In the genomic region with DNA sequence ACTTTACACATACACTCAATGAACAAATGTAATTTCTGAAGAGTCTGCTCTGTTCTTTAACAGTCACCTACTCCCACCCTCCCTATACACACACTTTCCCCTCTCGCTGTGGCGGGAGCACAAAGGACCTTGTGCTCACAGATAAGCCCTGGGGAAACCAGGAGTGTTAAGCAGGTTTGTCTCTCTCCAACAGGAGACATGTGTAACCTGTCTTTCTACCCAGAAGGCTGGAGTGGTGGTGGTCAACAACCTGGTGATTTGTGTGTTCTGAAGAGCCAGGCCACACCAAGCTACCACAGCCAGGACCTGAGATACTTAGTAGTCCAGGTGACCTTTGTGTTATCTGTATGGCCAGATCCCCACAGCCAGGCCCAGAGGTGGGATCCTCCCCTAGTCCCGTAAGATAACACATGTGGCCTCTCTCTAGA, we compare ENCODE assay signal across 16 mouse cellular contexts. TPM values are rescaled to one million over a fixed set of nuclear protein-coding genes. Genes with fewer than 3 reads are reported as not detected.
DNase-seq lines count a peak whose midpoint lies in the region; ATAC-seq lines count a peak whose summit lies in the region.
"Had no signal": no experiment of that assay in that cellular context is flagged by ENCODE, and none has a peak within 500 bp of the region (broad histone marks: within the 10 kb centered on the region; RNA-seq: fewer than 3 reads in every experiment).

No protein-coding gene starts in this region.

- H3K4me3 ChIP-seq in forebrain, embryonic 10.5 days: no peak overlapping the region
- no peak overlapping the region for H3K4me3 ChIP-seq in forebrain, embryonic 15.5 days
- no peak overlapping the region for H3K4me3 ChIP-seq in neural tube, embryonic 13.5 days
- peak overlapping the region; percentile 23 for H3K4me3 ChIP-seq in liver, embryonic 13.5 days (replicated peaks)
- H3K4me3 ChIP-seq in stomach, embryonic 16.5 days (replicated peaks; ENCODE audit: low read length): no peak overlapping the region
- H3K4me3 ChIP-seq: embryonic facial prominence, embryonic 15.5 days; limb, embryonic 13.5 days; megakaryocyte, embryonic 14.5 days had no signal

- H3K27ac ChIP-seq in forebrain, embryonic 10.5 days: peak overlapping the region; percentile 44; the same call in 1 of the 2 replicates
- H3K27ac ChIP-seq in forebrain, embryonic 15.5 days (replicated peaks): no peak overlapping the region
- no peak overlapping the region for H3K27ac ChIP-seq in neural tube, embryonic 13.5 days (replicated peaks)
- H3K27ac ChIP-seq in liver, embryonic 13.5 days: peak overlapping the region; percentile 95
- H3K27ac ChIP-seq in stomach, embryonic 16.5 days (ENCODE audit: low read length): no peak overlapping the region
- H3K27ac ChIP-seq: embryonic facial prominence, embryonic 15.5 days had no signal

- no peaks in the 10 kb centered on the region for H3K27me3 ChIP-seq in forebrain, embryonic 10.5 days (ENCODE audit: poor library complexity, severe bottlenecking)
- no peaks in the 10 kb centered on the region for H3K27me3 ChIP-seq in forebrain, embryonic 15.5 days
- no peaks in the 10 kb centered on the region for H3K27me3 ChIP-seq in neural tube, embryonic 13.5 days
- H3K27me3 ChIP-seq in liver, embryonic 13.5 days: no peaks in the 10 kb centered on the region
- no peaks in the 10 kb centered on the region for H3K27me3 ChIP-seq in stomach, embryonic 16.5 days (ENCODE audit: control insufficient read depth, insufficient read depth, low read length)
- H3K27me3 ChIP-seq: embryonic facial prominence, embryonic 15.5 days; limb, embryonic 13.5 days; megakaryocyte, embryonic 14.5 days had no signal

- no peaks in the 10 kb centered on the region for H3K9me3 ChIP-seq in forebrain, embryonic 10.5 days
- no peaks in the 10 kb centered on the region for H3K9me3 ChIP-seq in forebrain, embryonic 15.5 days
- H3K9me3 ChIP-seq in neural tube, embryonic 13.5 days: no peaks in the 10 kb centered on the region
- H3K9me3 ChIP-seq in liver, embryonic 13.5 days (replicated peaks): no peaks in the 10 kb centered on the region
- no peaks in the 10 kb centered on the region for H3K9me3 ChIP-seq in stomach, embryonic 16.5 days (replicated peaks; ENCODE audit: control insufficient read depth, low read length)
- H3K9me3 ChIP-seq: embryonic facial prominence, embryonic 15.5 days; limb, embryonic 13.5 days had no signal

- ATAC-seq in forebrain, embryonic 15.5 days (replicated peaks): no peak
- ATAC-seq in neural tube, embryonic 13.5 days (ENCODE audit: low read depth): no peak
- ATAC-seq in liver, embryonic 13.5 days (ENCODE audit: low read depth): peak; percentile 86
- peak; percentile 67 for ATAC-seq in stomach, embryonic 16.5 days (ENCODE audit: insufficient read depth, low FRiP score)

- no peak overlapping the region for H3K4me2 ChIP-seq in forebrain, embryonic 15.5 days (replicated peaks)
- no peak overlapping the region for H3K4me2 ChIP-seq in neural tube, embryonic 13.5 days
- peak overlapping the region; percentile 62 for H3K4me2 ChIP-seq in liver, embryonic 13.5 days
- H3K4me2 ChIP-seq in stomach, embryonic 16.5 days (ENCODE audit: low read depth, low read length): no peak overlapping the region
- H3K4me2 ChIP-seq: limb, embryonic 13.5 days had no signal

- 93% methylated on average over 3 of the region's 3 CpGs for WGBS in forebrain, embryonic 10.5 days
- WGBS in forebrain, embryonic 15.5 days: 92% methylated on average over 3 of the region's 3 CpGs
- WGBS in neural tube, embryonic 13.5 days: 83% methylated on average over 3 of the region's 3 CpGs
- 17% methylated on average over 3 of the region's 3 CpGs for WGBS in liver, embryonic 13.5 days (ENCODE audit: insufficient replicate concordance)
- WGBS in stomach, embryonic 16.5 days: 81% methylated on average over 3 of the region's 3 CpGs

- no peaks in the 10 kb centered on the region for H3K36me3 ChIP-seq in forebrain, embryonic 10.5 days (replicated peaks)
- no peaks in the 10 kb centered on the region for H3K36me3 ChIP-seq in forebrain, embryonic 15.5 days
- H3K36me3 ChIP-seq in neural tube, embryonic 13.5 days: no peaks in the 10 kb centered on the region
- H3K36me3 ChIP-seq in liver, embryonic 13.5 days: no peaks in the 10 kb centered on the region
- H3K36me3 ChIP-seq in stomach, embryonic 16.5 days (ENCODE audit: control insufficient read depth, insufficient read depth, low read length): no peaks in the 10 kb centered on the region
- H3K36me3 ChIP-seq: embryonic facial prominence, embryonic 15.5 days; limb, embryonic 13.5 days had no signal

- H3K9ac ChIP-seq in forebrain, embryonic 15.5 days (replicated peaks): no peak overlapping the region
- 0 out of 2 replicates have a peak overlapping the region, but pooled peaks have one; percentile 31 for H3K9ac ChIP-seq in neural tube, embryonic 13.5 days
- peak overlapping the region; percentile 66 for H3K9ac ChIP-seq in liver, embryonic 13.5 days
- no peak overlapping the region for H3K9ac ChIP-seq in stomach, embryonic 16.5 days (ENCODE audit: low read length)
- H3K9ac ChIP-seq: embryonic facial prominence, embryonic 15.5 days; limb, embryonic 13.5 days had no signal

- H3K4me1 ChIP-seq in forebrain, embryonic 10.5 days: peaks cover 4% of the 10 kb centered on the region
- 0 out of 2 replicates have a peak, but pooled peaks cover 2% of the 10 kb centered on the region for H3K4me1 ChIP-seq in forebrain, embryonic 15.5 days
- H3K4me1 ChIP-seq in neural tube, embryonic 13.5 days (replicated peaks): no peaks in the 10 kb centered on the region; the same call in 1 of the 2 replicates
- peaks cover 76% of the 10 kb centered on the region for H3K4me1 ChIP-seq in liver, embryonic 13.5 days (replicated peaks)
- peaks cover 6% of the 10 kb centered on the region; the same call in 1 of the 2 replicates for H3K4me1 ChIP-seq in stomach, embryonic 16.5 days (ENCODE audit: control insufficient read depth, insufficient read depth, low read length)
- H3K4me1 ChIP-seq: embryonic facial prominence, embryonic 15.5 days had no signal

- DNase-seq in forebrain, embryonic 10.5 days (ENCODE audit: extremely low spot score, low spot score): no peak
- DNase-seq in neural tube, embryonic 10.5 days (ENCODE audit: extremely low spot score, low spot score): no peak
- DNase-seq in liver, embryonic 13.5 days: peak; percentile 80
- DNase-seq in right cerebral cortex, postnatal 4 days: no peak
- DNase-seq in adrenal gland, adult 2 months: no peak
- DNase-seq: cerebellum, postnatal 25 days had no signal

RNA-seq across cellular contexts. Expression of a gene that starts 10.0 kb away (rescaled TPM):
- 2.5 and 3.9 TPM in 2 replicates for polyA plus RNA-seq in forebrain, embryonic 10.5 days (2016; fragmentation: Nextera tagmentation; extraction: Ambion mirVana)
- 11.9 and 13.9 TPM in 2 replicates for polyA plus RNA-seq in forebrain, embryonic 15.5 days (2015; fragmentation: Nextera tagmentation; extraction: Ambion mirVana)
- 17.7 and 18.9 TPM in 2 replicates for polyA plus RNA-seq in neural tube, embryonic 13.5 days (2015; fragmentation: Nextera tagmentation; extraction: Ambion mirVana)
- polyA plus RNA-seq in liver, embryonic 13.5 days (2015; fragmentation: Nextera tagmentation; extraction: Ambion mirVana): 19.8 and 20.8 TPM in 2 replicates
- polyA plus RNA-seq in stomach, embryonic 16.5 days (2015; fragmentation: Nextera tagmentation; extraction: Ambion mirVana): 28.9 and 32.4 TPM in 2 replicates
- total RNA-seq in adrenal gland, adult 2 months (2021): 10 to 100 TPM; 51.8 to 57.1 TPM
- polyA plus RNA-seq in adrenal gland, adult 2 months (2012; rRNA removed): 5.5 and 8.0 TPM in 2 replicates

RNA-seq across cellular contexts. Expression of a gene that starts 17.6 kb away (rescaled TPM):
- 1.4 and 1.5 TPM in 2 replicates for polyA plus RNA-seq in forebrain, embryonic 10.5 days (2016; fragmentation: Nextera tagmentation; extraction: Ambion mirVana)
- 3.7 and 4.3 TPM in 2 replicates for polyA plus RNA-seq in forebrain, embryonic 15.5 days (2015; fragmentation: Nextera tagmentation; extraction: Ambion mirVana)
- polyA plus RNA-seq in neural tube, embryonic 13.5 days (2015; fragmentation: Nextera tagmentation; extraction: Ambion mirVana): 13.3 and 19.2 TPM in 2 replicates
- 1.7 and 1.9 TPM in 2 replicates for polyA plus RNA-seq in liver, embryonic 13.5 days (2015; fragmentation: Nextera tagmentation; extraction: Ambion mirVana)
- 15.6 and 16.7 TPM in 2 replicates for polyA plus RNA-seq in stomach, embryonic 16.5 days (2015; fragmentation: Nextera tagmentation; extraction: Ambion mirVana)
- 1 to 10 TPM; 4.4 to 5.0 TPM for total RNA-seq in adrenal gland, adult 2 months (2021)
- 0.48 and 0.86 TPM in 2 replicates for polyA plus RNA-seq in adrenal gland, adult 2 months (2012; rRNA removed)

RNA-seq across cellular contexts. Expression of a gene that starts 42.8 kb away (rescaled TPM):
- polyA plus RNA-seq in forebrain, embryonic 10.5 days (2016; fragmentation: Nextera tagmentation; extraction: Ambion mirVana): not detected in 2 replicates
- polyA plus RNA-seq in forebrain, embryonic 15.5 days (2015; fragmentation: Nextera tagmentation; extraction: Ambion mirVana): not detected in 2 replicates
- polyA plus RNA-seq in neural tube, embryonic 13.5 days (2015; fragmentation: Nextera tagmentation; extraction: Ambion mirVana): not detected in 2 replicates
- polyA plus RNA-seq in liver, embryonic 13.5 days (2015; fragmentation: Nextera tagmentation; extraction: Ambion mirVana): 0.12 TPM in 1 of 2 replicates, not detected in the other
- polyA plus RNA-seq in stomach, embryonic 16.5 days (2015; fragmentation: Nextera tagmentation; extraction: Ambion mirVana): not detected in 2 replicates
- not detected for total RNA-seq in adrenal gland, adult 2 months (2021)
- polyA plus RNA-seq in adrenal gland, adult 2 months (2012; rRNA removed): not detected in 2 replicates
- total RNA-seq: gastrocnemius, adult 8-10 months; layer of hippocampus, adult 8-10 months had no signal
- polyA plus RNA-seq: embryonic facial prominence, embryonic 15.5 days; heart, postnatal 0 days; limb, embryonic 13.5 days; spleen, adult 2 months had no signal

Comparison
In these comparisons a context has a peak if more than half of its experiments do, and no peak if none do; other contexts are left out.
1. H3K27ac ChIP-seq: peak in forebrain, embryonic 10.5 days (single experiment) and liver, embryonic 13.5 days (single experiment); none in forebrain, embryonic 15.5 days (single experiment), neural tube, embryonic 13.5 days (single experiment) and stomach, embryonic 16.5 days (single experiment).
2. ATAC-seq: peak in liver, embryonic 13.5 days (single experiment) and stomach, embryonic 16.5 days (single experiment); none in forebrain, embryonic 15.5 days (single experiment) and neural tube, embryonic 13.5 days (single experiment).
3. H3K9ac ChIP-seq: peak in neural tube, embryonic 13.5 days (single experiment) and liver, embryonic 13.5 days (single experiment); none in forebrain, embryonic 15.5 days (single experiment) and stomach, embryonic 16.5 days (single experiment).